Mouse (Mus musculus) erythroblast, embryonic 14.5 days (primary cell): Measurements from ENCODE around the gene Mbnl3. TPM values are rescaled to one million over a fixed set of nuclear protein-coding genes. Genes with fewer than 3 reads are reported as not detected.

Source experiments
- H3K27me3 ChIP-seq: 2 replicates; pipeline ENCODE4 v1.6.1; 2012; ENCODE audit warnings: inconsistent platforms; ENCODE audit not compliant: control insufficient read depth
- H3K36me3 ChIP-seq: 2 replicates; pipeline ENCODE4 v1.6.1; 2012; ENCODE audit warnings: mild to moderate bottlenecking, inconsistent platforms; ENCODE audit not compliant: control insufficient read depth
- H3K4me1 ChIP-seq: 2 replicates; pipeline ENCODE4 v1.6.1; 2012; ENCODE audit warnings: inconsistent platforms; ENCODE audit not compliant: control insufficient read depth
- H3K4me3 ChIP-seq: replicated peaks from 2 replicates; pipeline ENCODE3; 2012; ENCODE audit warnings: moderate library complexity, mild to moderate bottlenecking, inconsistent platforms
- H3K9me3 ChIP-seq: 2 replicates; pipeline ENCODE4 v1.6.1; 2012; ENCODE audit warnings: low read length, inconsistent platforms, mixed read lengths; ENCODE audit not compliant: control insufficient read depth
- GATA1 ChIP-seq: IDR thresholded peaks from 2 replicates; pipeline ENCODE4 v1.6.1; 2012; ENCODE audit warnings: low read length, inconsistent platforms, mixed read lengths
- TAL1 ChIP-seq: IDR thresholded peaks from 3 replicates; pipeline ENCODE4 v1.6.1; 2012; ENCODE audit warnings: low read length, inconsistent platforms, mixed read lengths
- polyA plus RNA-seq: library from polyadenylated mRNA; stranded (reverse); fragments of >175 nt; gene quantifications from 2 replicates; pipeline ENCODE4 v1.2.3, GENCODE M21; 2012

Gene Mbnl3
- polyA plus RNA-seq, 1 experiment, result 0.08 TPM

DNA sequence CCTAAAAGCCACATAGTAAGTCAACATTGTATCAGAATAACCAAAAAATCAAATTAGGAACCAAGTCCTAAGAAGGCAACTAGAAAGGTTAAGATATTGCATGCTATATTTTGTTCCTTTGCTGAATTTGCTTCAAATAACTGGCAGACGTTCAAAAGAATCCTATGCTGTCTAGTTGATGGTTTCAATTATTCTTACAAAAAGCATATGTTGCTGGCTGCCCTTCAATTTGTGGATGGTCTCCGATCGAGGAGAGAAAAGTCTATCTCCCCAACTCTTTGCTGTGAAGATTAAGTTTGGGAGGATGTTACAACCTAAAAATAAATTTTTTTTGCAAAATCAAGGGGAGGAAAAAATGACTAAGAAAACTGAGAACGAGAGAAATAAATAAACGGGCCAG lies 41.6 kb downstream of the Mbnl3 start:
- no peaks in the 10 kb centered on the region for H3K36me3 ChIP-seq
- H3K4me1 ChIP-seq, result peaks cover 11% of the 10 kb centered on the region
- no peak overlapping the region for H3K4me3 ChIP-seq
- H3K9me3 ChIP-seq, result no peaks in the 10 kb centered on the region
- H3K27me3 ChIP-seq, result no peaks in the 10 kb centered on the region
- TF ChIP-seq GATA1 (no peak), TAL1 (no peak)

DNA sequence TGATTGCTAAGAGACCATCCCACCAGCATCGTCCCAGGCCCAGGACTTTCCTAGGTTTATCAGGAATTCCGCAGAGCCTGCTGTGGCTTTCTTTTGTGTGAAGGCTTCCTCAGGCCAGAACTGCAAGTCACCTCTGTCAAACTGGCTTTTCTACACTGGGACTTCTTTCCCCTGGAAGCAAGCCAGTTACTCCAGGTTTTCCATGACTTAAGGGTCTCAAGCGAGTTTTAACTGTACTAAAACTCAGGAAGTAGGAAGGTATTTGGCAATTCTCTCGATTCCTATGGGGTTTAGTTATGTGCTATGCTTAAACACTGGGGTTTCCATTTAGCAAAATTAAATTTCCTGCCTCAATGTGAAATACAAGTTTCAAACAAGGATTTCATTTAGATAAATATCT lies 57.9 kb downstream of the Mbnl3 start:
- Histone ChIP-seq H3K27me3 (no peaks in the 10 kb centered on the region), H3K9me3 (no peaks in the 10 kb centered on the region), H3K4me1 (no peaks in the 10 kb centered on the region), H3K36me3 (no peaks in the 10 kb centered on the region), H3K4me3 (no peak overlapping the region)
- TF ChIP-seq TAL1 (no peak), GATA1 (no peak)

DNA sequence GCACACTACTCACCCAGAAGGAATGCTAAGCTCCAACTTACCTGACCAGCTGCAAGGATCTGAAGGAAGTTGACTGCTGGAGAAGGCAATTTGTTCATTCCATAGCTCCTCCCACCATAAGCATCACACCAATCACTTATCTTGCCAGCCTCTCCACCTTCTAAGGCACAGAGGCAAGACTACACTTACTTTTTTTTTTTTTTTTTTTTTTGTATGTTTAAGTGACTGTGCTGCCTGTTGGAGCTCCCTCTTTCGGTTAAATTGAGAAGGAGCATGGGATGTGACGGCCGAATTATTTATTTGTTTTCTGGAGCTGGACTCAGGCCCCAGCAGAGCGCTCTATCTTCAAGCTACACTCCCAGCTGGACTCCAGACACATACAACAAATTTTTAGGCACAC lies 60.0 kb downstream of the Mbnl3 start:
- Histone ChIP-seq H3K4me3 (no peak overlapping the region), H3K27me3 (no peaks in the 10 kb centered on the region), H3K4me1 (peaks cover 2% of the 10 kb centered on the region; the same call in 1 of the 2 replicates), H3K36me3 (no peaks in the 10 kb centered on the region), H3K9me3 (no peaks in the 10 kb centered on the region)
- TF ChIP-seq GATA1 (no peak), TAL1 (no peak)

DNA sequence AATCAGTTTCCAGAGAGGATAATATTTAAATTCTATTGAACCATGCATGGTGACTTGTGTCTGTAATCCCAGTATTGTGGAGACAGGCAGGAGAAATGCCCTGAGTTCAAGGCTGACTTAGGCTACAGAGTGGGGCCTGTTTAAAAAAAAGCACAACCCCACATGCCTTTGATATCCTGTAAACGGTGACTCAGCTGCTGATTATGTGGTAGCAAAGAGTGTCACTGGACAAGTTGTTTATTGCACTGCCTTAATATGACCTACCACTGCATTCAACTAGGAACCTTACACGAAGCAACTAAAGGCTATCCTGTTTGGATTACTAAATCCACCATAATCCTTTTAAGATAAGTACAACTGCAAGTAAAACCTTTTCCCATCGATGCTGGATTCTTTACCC lies 66.3 kb downstream of the Mbnl3 start:
- H3K4me3 ChIP-seq, result no peak overlapping the region
- H3K4me1 ChIP-seq, result peaks cover 2% of the 10 kb centered on the region; the same call in 1 of the 2 replicates
- H3K27me3 ChIP-seq, result no peaks in the 10 kb centered on the region
- no peaks in the 10 kb centered on the region for H3K9me3 ChIP-seq
- H3K36me3 ChIP-seq, result peaks cover 8% of the 10 kb centered on the region
- TF ChIP-seq TAL1, result no peak
- no peak for TF ChIP-seq GATA1

DNA sequence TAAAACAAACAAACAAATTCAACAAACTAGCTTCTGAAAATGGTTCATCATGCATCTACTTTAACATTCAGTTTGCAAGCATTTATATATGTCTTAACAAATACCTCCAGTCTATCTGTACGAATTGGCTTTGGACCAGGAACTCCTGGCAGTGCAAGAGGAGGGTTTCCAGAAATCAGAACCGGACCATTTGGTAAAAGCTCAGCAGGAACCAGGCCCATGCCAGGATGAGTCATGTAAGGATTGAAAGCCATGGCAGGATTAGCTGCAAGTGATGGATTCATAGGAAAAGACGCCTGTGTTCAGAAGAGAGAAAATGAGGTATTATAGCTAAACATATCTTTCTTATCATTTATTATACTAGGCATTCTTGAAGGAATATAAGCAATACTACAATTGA lies 75.0 kb downstream of the Mbnl3 start:
- no peak for TF ChIP-seq TAL1
- TF ChIP-seq GATA1, result no peak
- H3K27me3 ChIP-seq, result no peaks in the 10 kb centered on the region
- H3K4me3 ChIP-seq, result no peak overlapping the region
- no peaks in the 10 kb centered on the region for H3K4me1 ChIP-seq
- H3K9me3 ChIP-seq, result no peaks in the 10 kb centered on the region
- H3K36me3 ChIP-seq, result peaks cover 8% of the 10 kb centered on the region

DNA sequence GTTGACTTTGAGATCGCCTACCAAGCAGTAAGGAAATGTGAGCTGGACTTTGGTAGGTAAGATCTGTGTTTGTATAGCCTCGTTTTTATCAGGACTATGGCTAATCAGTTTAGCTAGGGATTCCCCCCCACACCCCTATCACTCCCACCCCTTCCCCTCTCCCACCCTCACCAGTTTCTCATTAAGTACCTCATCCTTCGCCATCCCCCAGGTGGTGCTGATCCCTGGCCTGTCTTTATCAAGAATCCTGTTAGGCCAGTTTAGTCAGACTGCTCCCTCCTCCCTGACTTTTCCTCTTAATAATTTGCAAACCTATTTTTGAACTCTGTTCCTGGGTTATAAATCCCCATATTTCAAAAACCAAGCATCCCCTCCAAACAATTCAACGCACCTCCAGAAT lies 103.6 kb downstream of the Mbnl3 start:
- Histone ChIP-seq H3K9me3 (no peaks in the 10 kb centered on the region), H3K4me1 (no peaks in the 10 kb centered on the region), H3K4me3 (no peak overlapping the region), H3K27me3 (no peaks in the 10 kb centered on the region), H3K36me3 (no peaks in the 10 kb centered on the region)
- TF ChIP-seq TAL1, result no peak
- no peak for TF ChIP-seq GATA1

DNA sequence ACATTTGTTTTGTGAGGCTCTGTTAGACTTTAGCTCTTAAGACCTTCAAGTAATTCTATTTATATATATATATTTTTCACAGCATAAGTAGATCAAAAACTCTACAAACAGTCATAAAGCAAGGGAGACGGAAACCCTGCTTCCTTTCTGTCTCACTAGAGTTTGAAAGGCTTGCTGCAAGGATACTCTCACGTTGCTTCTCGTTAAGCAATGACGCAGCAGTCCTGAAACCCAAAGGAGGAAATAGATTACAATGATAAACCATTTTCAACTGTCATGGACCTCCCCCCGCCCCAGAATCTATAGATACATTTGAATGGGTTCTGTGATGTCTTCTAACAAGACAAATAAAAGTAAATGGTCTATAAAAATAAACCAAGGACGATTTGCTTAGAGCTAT lies 121.4 kb downstream of the Mbnl3 start:
- H3K9me3 ChIP-seq, result no peaks in the 10 kb centered on the region
- no peaks in the 10 kb centered on the region for H3K4me1 ChIP-seq
- no peaks in the 10 kb centered on the region for H3K36me3 ChIP-seq
- H3K27me3 ChIP-seq, result no peaks in the 10 kb centered on the region
- H3K4me3 ChIP-seq, result no peak overlapping the region
- TF ChIP-seq TAL1 (no peak), GATA1 (no peak)

DNA sequence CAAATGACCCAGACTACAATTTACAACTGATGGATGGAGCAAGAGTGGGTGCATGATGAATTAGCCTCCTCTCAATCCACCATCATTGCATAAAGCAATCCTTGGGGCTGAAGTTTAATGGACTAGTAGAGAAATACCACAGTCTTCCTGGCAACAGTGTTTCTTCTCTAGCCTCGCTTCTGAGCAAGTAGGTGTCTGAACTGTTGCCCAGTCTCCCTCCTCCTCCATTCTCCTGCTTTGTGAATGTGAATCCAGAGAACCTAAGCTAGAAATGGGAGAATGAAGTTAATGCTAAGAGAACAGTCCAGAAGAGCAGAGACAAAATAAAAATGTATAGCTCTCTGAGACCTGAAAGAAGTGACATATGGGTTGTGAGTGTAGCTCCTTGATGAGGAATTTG lies 122.1 kb downstream of the Mbnl3 start:
- Histone ChIP-seq H3K36me3 (no peaks in the 10 kb centered on the region), H3K4me3 (no peak overlapping the region)
- TF ChIP-seq TAL1, result no peak
- TF ChIP-seq GATA1, result no peak

DNA sequence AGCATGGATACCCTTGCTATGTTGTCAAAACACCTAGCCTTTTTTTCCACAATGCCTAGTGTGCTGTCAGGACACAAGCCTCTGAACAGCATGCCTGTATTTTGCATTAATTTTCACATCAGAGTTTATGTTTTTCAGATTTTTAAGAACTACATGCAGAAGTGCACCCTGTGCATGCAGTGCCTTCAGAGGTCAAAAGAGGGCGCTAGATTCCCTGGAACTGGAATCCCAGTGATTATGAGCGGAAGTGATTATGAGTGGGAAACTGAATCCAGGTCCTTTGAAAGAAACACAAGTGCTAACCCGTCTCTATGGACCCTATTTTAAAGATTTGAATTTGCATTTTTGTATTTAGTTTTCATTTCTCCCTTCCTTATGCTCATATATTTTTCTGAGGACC lies 129.6 kb downstream of the Mbnl3 start:
- H3K4me3 ChIP-seq, result no peak overlapping the region
- TF ChIP-seq GATA1 (no peak), TAL1 (no peak)

More for the DNA sequence above, 122.1 kb downstream of the Mbnl3 start:
- H3K27me3 ChIP-seq, result no peaks in the 10 kb centered on the region
- H3K4me1 ChIP-seq, result no peaks in the 10 kb centered on the region
- no peaks in the 10 kb centered on the region for H3K9me3 ChIP-seq

More for the DNA sequence above, 129.6 kb downstream of the Mbnl3 start:
- no peaks in the 10 kb centered on the region for H3K36me3 ChIP-seq
- no peaks in the 10 kb centered on the region for H3K4me1 ChIP-seq
- H3K9me3 ChIP-seq, result no peaks in the 10 kb centered on the region
- no peaks in the 10 kb centered on the region for H3K27me3 ChIP-seq

Other genes starting within 250 kb of the Mbnl3 start
- 0.02 and 0.06 TPM in 2 replicates for gene Rap2c, start 188.5 kb downstream of the Mbnl3 start, polyA plus RNA-seq